Comparison of ENCODE assay signal across 8 mouse cellular contexts in the genomic region with DNA sequence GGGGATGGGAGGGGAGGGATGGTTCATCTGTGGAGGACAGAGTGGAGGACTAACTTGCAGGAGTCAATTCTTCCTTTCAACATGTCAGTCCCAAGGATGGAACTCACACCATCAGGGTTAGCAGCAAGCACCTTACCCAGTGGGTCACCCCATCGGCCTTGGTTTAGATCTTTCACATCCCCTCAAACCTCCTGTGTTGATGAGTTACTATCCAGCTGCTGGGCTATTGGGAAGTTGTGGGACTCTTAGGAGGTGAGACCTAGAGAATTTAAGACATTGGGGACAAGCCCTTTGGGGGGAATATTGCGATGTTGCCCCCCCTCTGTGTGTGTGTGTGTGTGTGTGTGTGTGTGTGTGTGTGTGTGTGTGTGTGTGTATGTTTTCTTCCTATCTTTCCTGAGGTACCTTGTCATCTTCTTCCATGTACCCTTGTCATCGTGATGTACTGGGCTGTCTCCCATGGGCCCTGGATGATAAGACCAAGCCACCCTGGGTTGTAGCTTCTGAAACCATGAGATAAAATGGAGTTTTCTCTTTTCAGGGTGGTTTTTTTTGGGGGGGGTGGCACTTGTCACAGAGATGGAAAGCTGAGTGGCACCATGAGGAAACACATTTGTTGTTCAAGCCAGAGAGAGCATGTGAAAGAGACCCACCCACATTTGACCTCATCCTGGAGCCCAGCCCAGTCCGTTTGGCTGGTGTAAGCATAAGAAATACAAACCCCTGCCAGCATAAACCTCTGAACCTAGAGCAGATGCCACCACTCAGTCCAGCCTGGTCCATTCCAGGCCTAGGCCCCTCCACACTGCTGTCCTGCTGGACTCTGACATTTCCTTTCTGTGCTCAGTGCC.
DNase-seq lines count a peak whose midpoint lies in the region; ATAC-seq and TF ChIP-seq lines count a peak whose summit lies in the region.

No protein-coding gene starts in this region.

- H3K4me3 ChIP-seq in intestine, embryonic 15.5 days (replicated peaks), result no peak overlapping the region
- H3K4me3 ChIP-seq in intestine, postnatal 0 days (ENCODE audit: low read depth, low read length), result no peak overlapping the region
- H3K4me3 ChIP-seq in gastrocnemius, adult 2 months, result 0 out of 2 replicates have a peak overlapping the region, but pooled peaks have one; percentile 3
- no peak overlapping the region for H3K4me3 ChIP-seq in hindbrain, embryonic 13.5 days
- H3K4me3 ChIP-seq in midbrain, embryonic 16.5 days (ENCODE audit: low read depth, low read length), result no peak overlapping the region

- ATAC-seq in intestine, embryonic 15.5 days, result peak; percentile 61; the same call in 1 of the 2 replicates
- no peak for ATAC-seq in intestine, postnatal 0 days
- ATAC-seq in hindbrain, embryonic 13.5 days (ENCODE audit: low FRiP score), result no peak
- peak; percentile 56; the same call in 1 of the 2 replicates for ATAC-seq in midbrain, embryonic 16.5 days

- no peaks in the 10 kb centered on the region for H3K36me3 ChIP-seq in intestine, embryonic 15.5 days
- no peaks in the 10 kb centered on the region for H3K36me3 ChIP-seq in intestine, postnatal 0 days (ENCODE audit: control insufficient read depth, insufficient read depth)
- no peaks in the 10 kb centered on the region for H3K36me3 ChIP-seq in hindbrain, embryonic 13.5 days
- no peaks in the 10 kb centered on the region for H3K36me3 ChIP-seq in midbrain, embryonic 16.5 days (ENCODE audit: control insufficient read depth, insufficient read depth, low read length)

- H3K9me3 ChIP-seq in intestine, embryonic 15.5 days, result no peaks in the 10 kb centered on the region
- H3K9me3 ChIP-seq in intestine, postnatal 0 days (ENCODE audit: control insufficient read depth), result no peaks in the 10 kb centered on the region
- H3K9me3 ChIP-seq in hindbrain, embryonic 13.5 days, result no peaks in the 10 kb centered on the region
- H3K9me3 ChIP-seq in midbrain, embryonic 16.5 days (replicated peaks; ENCODE audit: control insufficient read depth, low read length, poor library complexity, severe bottlenecking), result no peaks in the 10 kb centered on the region

- 77% methylated on average over 4 of the region's 4 CpGs for whole genome bisulfite sequencing in intestine, embryonic 15.5 days
- 77% methylated on average over 4 of the region's 4 CpGs for WGBS in intestine, postnatal 0 days
- 76% methylated on average over 4 of the region's 4 CpGs for WGBS in hindbrain, embryonic 13.5 days
- WGBS in midbrain, embryonic 16.5 days, result 83% methylated on average over 4 of the region's 4 CpGs

- no peak overlapping the region for H3K9ac ChIP-seq in intestine, embryonic 15.5 days
- no peak overlapping the region for H3K9ac ChIP-seq in intestine, postnatal 0 days (ENCODE audit: low read depth, low read length)
- H3K9ac ChIP-seq in hindbrain, embryonic 13.5 days, result no peak overlapping the region; the same call in 1 of the 2 replicates
- H3K9ac ChIP-seq in midbrain, embryonic 16.5 days (ENCODE audit: low read depth, low read length), result 0 out of 2 replicates have a peak overlapping the region, but pooled peaks have one; percentile 12

- H3K27me3 ChIP-seq in intestine, embryonic 15.5 days (replicated peaks), result no peaks in the 10 kb centered on the region
- no peaks in the 10 kb centered on the region for H3K27me3 ChIP-seq in intestine, postnatal 0 days (replicated peaks; ENCODE audit: control insufficient read depth, insufficient read depth, low read length)
- no peaks in the 10 kb centered on the region for H3K27me3 ChIP-seq in hindbrain, embryonic 13.5 days
- no peaks in the 10 kb centered on the region for H3K27me3 ChIP-seq in midbrain, embryonic 16.5 days (ENCODE audit: control insufficient read depth, insufficient read depth, low read depth, low read length)

- DNase-seq in c-Kit-positive CD71-positive TER-119-positive erythroid progenitor cells, embryonic 14.5 days (ENCODE audit: low spot score), result peak; percentile 86
- peak; percentile 90 for DNase-seq in gastrocnemius, adult 2 months
- DNase-seq in liver, result peak; percentile 84
- no peak for DNase-seq in B cell, adult 2 months

- no peak overlapping the region for H3K4me2 ChIP-seq in intestine, embryonic 15.5 days (replicated peaks)
- H3K4me2 ChIP-seq in intestine, postnatal 0 days (replicated peaks; ENCODE audit: low read depth), result no peak overlapping the region
- no peak overlapping the region for H3K4me2 ChIP-seq in hindbrain, embryonic 13.5 days
- H3K4me2 ChIP-seq in midbrain, embryonic 16.5 days (ENCODE audit: low read length), result no peak overlapping the region

- no peaks in the 10 kb centered on the region for H3K4me1 ChIP-seq in intestine, embryonic 15.5 days (replicated peaks)
- no peaks in the 10 kb centered on the region for H3K4me1 ChIP-seq in intestine, postnatal 0 days (replicated peaks; ENCODE audit: control insufficient read depth, insufficient read depth, low read length)
- peaks cover 36% of the 10 kb centered on the region for H3K4me1 ChIP-seq in hindbrain, embryonic 13.5 days (replicated peaks)
- peaks cover 12% of the 10 kb centered on the region; the same call in 1 of the 2 replicates for H3K4me1 ChIP-seq in midbrain, embryonic 16.5 days (ENCODE audit: control insufficient read depth, insufficient read depth, low read length)

- intact Hi-C loops in gastrocnemius, adult 2 months (cut with DNase I), result loop anchor here (5.0 kb wide), 1 partner anchor 78 kb away; no protein-coding TSS in a partner anchor

- H3K27ac ChIP-seq in intestine, embryonic 15.5 days, result no peak overlapping the region
- no peak overlapping the region for H3K27ac ChIP-seq in intestine, postnatal 0 days (ENCODE audit: low read depth, low read length)
- peak overlapping the region; percentile 93 for H3K27ac ChIP-seq in gastrocnemius, adult 2 months
- peak overlapping the region; percentile 78 for H3K27ac ChIP-seq in hindbrain, embryonic 13.5 days
- peak overlapping the region; percentile 79 for H3K27ac ChIP-seq in midbrain, embryonic 16.5 days (ENCODE audit: low read length)

- no peak for TF ChIP-seq CTCF in intestine, postnatal 0 days (IDR thresholded peaks at IDR 0.05; ENCODE audit: low read depth)
- no peak for TF ChIP-seq CTCF in gastrocnemius, adult 2 months (IDR thresholded peaks at IDR 0.05)

Comparison
In these comparisons a context has a peak if more than half of its experiments do, and no peak if none do; other contexts are left out.
1. ATAC-seq: peak in intestine, embryonic 15.5 days (single experiment) and midbrain, embryonic 16.5 days (single experiment); none in intestine, postnatal 0 days (single experiment) and hindbrain, embryonic 13.5 days (single experiment).
2. H3K27ac ChIP-seq: peak in gastrocnemius, adult 2 months (single experiment), hindbrain, embryonic 13.5 days (single experiment) and midbrain, embryonic 16.5 days (single experiment); none in intestine, embryonic 15.5 days (single experiment) and intestine, postnatal 0 days (single experiment).
3. DNase-seq: peak in c-Kit-positive CD71-positive TER-119-positive erythroid progenitor cells, embryonic 14.5 days (single experiment), gastrocnemius, adult 2 months (single experiment) and liver (single experiment); none in B cell, adult 2 months (0 of 2).